Mouse (Mus musculus) left cerebral cortex, postnatal 4 days (tissue): Measurements from ENCODE around the gene Ankdd1b. TPM values are rescaled to one million over a fixed set of nuclear protein-coding genes. Genes with fewer than 3 reads are reported as not detected.

ENCODE experiments used
- DNase-seq: peaks from one replicate; pipeline ENCODE4 v3.0.0-alpha.2; 2022
- intact Hi-C: fragments of 180-260 bp; cut with DNase I; formaldehyde crosslinking; loops from one replicate; pipeline ENCODE4 v1.15.1; 2025
- total RNA-seq, 2 experiments: library from RNA; stranded (reverse); gene quantifications; 2 replicates each; pipeline ENCODE4 v1.2.3; 2021

The Ankdd1b gene
- total RNA-seq: not detected

DNA sequence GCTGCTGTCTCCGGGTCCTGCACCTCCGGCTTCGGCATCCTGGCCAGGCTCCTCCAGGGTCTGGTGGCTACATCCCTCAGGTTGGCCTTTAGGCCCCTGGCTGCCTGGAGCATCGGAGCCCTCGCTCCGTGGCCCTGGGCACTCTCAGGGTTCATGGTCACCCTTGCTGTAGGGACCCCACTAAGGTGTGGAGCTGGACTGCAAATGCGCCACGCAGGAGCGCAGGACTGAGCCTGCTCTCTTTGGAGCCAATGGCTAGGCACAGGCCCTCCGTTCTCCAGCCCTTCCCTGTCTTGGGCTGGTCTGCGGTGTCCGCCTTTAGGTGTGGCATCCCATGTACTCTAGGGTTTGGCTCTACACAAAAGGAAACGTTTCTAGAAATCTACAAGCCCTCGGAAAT is at the start of gene Ankdd1b:
Ankdd1b (minus strand) TSS at position 242 of the 400 bp plus-strand sequence.
- no peak for DNase-seq
- intact Hi-C loops: no loop called here

DNA sequence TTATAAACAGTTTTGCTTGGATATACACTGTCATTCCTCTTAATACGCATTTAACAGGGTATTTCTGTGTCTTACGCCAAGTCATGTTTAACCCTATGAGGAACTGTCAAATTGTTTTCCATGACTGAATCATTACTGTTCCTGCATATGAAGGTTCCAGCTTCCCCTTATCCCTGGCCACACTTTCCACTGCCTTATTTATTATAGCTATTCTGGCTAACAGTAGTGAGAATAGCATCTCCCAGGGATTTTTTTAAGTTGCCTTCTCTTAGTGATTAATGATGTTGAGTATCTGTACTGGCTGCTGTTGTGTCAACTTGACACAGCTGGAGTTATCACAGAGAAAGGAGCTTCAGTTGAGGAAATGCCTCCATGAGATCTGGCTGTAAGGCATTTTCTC is 46.3 kb upstream of the Ankdd1b start:
- intact Hi-C loops: no loop called here

DNA sequence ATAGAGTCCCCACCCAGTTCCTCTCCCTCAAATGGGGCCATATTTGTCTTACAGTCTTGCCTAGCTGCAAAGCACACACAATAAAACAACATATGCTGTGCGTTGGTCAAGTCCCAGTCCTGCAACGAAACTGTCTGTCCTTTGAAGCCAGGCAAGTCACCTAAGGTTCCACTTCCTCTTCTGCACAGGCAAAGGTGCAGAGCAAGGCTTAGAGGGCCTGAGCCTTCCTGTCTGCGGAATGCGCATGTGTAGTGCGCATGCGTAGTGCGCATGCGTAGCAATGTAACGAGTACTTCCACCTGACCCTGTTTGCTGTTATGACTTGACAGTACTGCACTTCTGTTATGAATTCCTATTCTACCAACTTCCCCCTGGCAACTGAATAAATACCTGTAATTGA is 45.3 kb upstream of the Ankdd1b start:
- DNase-seq: no peak
- intact Hi-C loops: no loop called here

More for the DNA sequence above, 46.3 kb upstream of the Ankdd1b start:
- DNase-seq: no peak

- intact Hi-C loops: no loop called here
- DNase-seq: no peak
Observed at GRCm38 (mm10) chr13:96514154-96514942, 43.4 kb upstream of the Ankdd1b start.

DNA sequence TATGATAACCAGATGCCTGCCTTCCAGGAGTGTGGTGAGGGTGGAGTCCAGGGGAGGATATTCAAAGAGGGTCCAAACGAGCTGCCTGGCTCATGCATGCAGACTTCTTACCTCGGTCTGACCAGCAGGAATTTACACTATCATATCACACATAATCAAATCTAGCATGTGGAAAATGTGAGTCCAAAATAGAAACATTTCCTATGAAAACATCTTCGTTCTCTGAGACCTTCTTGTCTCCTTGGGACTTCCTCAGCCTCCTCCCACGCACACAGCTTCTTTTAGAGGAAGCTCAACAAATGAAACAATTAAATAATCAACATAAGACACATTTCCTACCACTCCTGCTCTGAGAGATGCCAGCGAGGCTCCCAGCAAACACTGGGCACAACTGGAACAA is 40.9 kb upstream of the Ankdd1b start:
- intact Hi-C loops: no loop called here
- DNase-seq: no peak

GRCm38 (mm10) chr13:96511262-96511661 is 40.3 kb upstream of the Ankdd1b start:
- intact Hi-C loops: no loop called here
- no peak for DNase-seq

GRCm38 (mm10) chr13:96510635-96511034 is 39.6 kb upstream of the Ankdd1b start:
- intact Hi-C loops: no loop called here
- DNase-seq: no peak

GRCm38 (mm10) chr13:96507541-96507940 is 36.5 kb upstream of the Ankdd1b start:
- intact Hi-C loops: no loop called here
- DNase-seq: no peak

DNA sequence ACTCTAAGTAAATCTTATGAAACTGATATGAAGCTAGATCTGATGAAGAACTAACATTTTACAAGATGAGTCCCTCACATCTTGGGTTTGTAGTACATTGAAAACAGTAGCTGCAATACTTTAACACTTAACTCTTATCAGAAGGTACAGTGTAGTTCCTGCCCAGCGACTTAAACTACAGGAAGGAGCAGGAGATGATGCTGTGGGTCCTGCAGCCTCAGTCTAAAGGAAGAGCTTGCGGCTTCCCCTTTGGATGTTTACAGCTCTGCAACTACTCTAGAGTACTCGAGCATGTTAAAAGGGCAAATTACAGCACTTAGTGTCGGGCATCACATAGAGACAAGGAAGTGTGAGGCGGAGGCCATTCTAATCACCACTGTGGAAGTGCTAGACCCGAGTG is 35.3 kb upstream of the Ankdd1b start:
- no peak for DNase-seq
- intact Hi-C loops: no loop called here

- DNase-seq: no peak
- intact Hi-C loops: no loop called here
Observed at GRCm38 (mm10) chr13:96505661-96506060, 34.7 kb upstream of the Ankdd1b start.

DNA sequence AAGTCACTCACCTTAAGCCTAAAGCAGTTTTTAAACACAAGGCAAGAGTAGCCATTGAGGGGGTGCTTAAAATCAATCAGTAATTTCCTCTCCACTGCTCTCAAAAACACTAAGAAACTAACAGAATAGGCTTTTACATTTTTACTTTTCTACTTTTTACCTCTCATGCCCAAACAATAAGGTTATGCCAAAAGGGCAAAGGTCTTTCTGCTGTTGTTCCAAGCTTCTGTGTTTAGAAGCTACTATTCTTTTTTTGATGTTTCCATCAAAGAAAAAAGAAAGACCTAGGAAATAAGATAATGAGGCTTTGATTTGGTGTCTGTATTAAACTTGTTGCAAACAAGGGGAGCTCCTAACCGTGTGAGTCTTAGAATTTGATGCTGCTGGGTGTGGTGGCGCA is 28.9 kb upstream of the Ankdd1b start:
- no peak for DNase-seq
- intact Hi-C loops: no loop called here

DNA sequence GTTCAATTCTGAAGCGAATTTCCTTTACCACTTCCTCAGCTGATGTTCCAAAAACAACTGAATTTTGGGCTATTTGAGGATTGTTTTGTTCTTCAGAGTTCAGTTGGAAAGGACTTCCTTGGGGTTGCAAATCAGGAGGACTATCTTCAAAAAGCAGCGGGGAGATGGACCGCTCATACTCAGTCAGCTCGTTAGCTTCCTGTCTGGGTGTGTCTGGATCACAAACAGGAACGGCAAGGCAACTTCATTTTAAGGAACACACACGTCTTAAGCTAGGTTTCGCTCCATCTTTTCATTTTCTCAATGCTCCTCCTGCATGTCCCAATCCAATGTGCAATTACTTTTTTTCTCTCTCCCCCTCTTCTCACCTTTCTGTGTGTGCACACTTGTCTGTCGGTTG is 25.6 kb upstream of the Ankdd1b start:
- intact Hi-C loops: no loop called here
- no peak for DNase-seq

DNA sequence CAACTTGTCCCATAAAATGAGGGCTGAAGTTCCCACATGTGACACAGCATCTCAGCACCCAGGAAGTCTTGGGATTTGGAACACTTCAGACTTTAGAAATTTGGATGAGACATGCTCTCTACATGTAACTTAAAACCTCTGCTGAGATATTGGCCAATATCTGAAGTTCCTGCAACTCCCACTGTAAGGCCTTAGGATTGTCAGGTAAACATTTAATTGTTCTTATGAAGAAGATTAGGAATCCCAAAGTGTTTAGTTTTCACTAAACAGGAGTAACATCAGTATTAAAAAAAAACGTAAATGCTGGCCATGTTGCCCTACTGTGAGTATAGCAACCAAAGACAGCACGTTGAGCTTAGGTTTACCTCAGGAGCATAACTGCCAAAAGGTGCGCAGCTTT is 19.4 kb upstream of the Ankdd1b start, which contains the start of gene Gm17622:
Gm17622 (plus strand) TSS at position 301 of the 400 bp plus-strand sequence.
- intact Hi-C loops: no loop called here
- DNase-seq: no peak

DNA sequence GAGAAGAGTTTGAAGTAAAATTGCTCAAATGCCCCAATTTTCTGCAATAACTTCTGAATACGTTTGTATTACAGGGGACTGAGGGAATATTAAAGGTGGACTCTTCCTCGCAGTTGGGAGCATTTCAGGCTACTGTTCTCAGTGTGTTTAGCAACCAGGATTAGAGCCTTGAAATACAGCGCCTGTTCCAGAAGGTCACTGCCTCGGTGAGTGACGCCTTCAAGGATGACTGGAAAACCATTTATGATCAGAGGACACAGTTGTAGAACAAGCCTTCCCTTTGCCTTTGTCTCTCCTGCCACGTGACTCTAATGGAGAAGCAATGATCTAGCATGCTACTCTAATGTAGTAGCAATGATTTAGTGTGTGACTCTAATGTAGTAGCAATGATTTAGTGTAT is 17.0 kb upstream of the Ankdd1b start:
- no peak for DNase-seq
- intact Hi-C loops: no loop called here

- intact Hi-C loops: no loop called here
- no peak for DNase-seq
Observed at GRCm38 (mm10) chr13:96487230-96487629, 16.2 kb upstream of the Ankdd1b start.

DNA sequence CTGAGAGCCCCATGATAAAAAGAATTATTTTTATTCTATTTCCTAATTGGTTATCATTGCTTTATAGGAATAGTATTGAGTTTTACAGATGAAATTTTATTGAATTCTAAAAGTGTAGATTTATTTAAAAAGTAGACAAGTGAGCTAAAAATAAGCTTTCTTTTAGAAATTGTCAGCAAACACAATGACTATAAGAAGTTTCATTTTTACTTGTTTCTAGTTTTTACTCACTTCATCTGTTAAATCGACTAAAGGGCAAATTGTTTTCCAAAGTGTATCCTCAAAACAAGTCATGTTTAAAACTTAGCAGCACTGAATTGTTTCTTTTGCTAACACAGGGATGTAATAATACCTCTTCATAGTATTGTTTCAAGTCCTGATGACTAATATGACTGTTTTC is 8.0 kb upstream of the Ankdd1b start:
- no peak for DNase-seq
- intact Hi-C loops: no loop called here

DNA sequence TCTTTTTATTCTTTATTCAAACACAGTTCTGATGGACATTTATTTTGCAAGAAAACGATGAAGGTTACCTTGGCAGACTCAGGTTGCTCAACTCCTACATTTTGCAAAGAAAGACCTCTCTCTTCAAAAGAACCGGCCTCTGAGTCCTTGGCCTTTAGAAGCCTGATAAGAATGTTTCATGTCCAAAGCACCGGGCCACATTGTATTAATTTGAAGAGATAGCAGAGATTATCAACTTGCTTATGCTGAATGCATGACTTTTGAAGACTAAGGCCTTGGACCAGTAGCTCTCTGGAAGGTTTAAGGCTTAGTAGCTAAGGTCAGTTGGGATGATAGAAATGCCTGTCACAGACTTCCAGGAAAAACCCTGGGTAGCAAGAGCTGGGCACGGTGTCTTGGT is 6.2 kb upstream of the Ankdd1b start:
- no peak for DNase-seq
- intact Hi-C loops: no loop called here

- DNase-seq: no peak
- intact Hi-C loops: no loop called here
Observed at GRCm38 (mm10) chr13:96470556-96470955, 442 bp downstream of the Ankdd1b start.

DNA sequence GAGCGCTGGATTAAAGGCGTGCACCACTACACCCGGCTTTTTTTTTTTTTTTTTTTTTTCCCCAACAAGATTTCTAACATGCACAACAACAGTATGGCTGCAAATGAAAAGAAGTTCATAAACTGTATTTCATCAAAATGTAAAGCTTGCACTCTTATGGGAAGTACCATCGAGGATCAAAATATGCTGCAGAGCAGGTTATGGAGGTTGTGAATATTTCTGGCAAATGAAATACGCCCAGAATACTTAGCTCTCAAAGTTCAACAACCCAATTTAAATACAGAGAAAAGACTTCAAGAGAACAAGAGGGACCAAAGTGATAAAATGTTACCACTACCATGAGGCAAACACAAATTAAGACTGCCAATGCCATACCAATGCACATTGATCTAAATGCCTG is 2.3 kb downstream of the Ankdd1b start:
- intact Hi-C loops: no loop called here
- no peak for DNase-seq

GRCm38 (mm10) chr13:96465315-96465714 is 5.7 kb downstream of the Ankdd1b start:
- DNase-seq: no peak
- intact Hi-C loops: no loop called here

DNA sequence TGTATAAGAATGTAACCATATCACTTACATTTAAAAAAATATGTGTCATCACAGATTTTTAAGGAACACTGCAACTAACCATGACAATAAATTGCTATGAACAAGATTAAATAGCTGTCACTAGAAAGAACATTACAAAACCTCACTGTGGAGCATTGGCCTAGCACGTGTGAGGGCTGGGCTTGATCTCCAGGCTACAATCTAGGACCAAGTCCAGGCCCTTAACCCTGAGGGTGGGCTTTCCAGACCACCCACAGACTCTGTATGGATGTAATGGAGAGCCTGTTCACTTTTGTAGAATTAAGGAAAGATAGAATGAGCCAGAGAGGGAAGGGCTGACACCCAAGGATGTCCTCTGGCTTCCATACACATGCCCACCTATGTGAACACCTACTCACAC is 8.4 kb downstream of the Ankdd1b start:
- DNase-seq: no peak
- intact Hi-C loops: no loop called here

GRCm38 (mm10) chr13:96458606-96459005 is 12.4 kb downstream of the Ankdd1b start:
- DNase-seq: no peak
- intact Hi-C loops: no loop called here

DNA sequence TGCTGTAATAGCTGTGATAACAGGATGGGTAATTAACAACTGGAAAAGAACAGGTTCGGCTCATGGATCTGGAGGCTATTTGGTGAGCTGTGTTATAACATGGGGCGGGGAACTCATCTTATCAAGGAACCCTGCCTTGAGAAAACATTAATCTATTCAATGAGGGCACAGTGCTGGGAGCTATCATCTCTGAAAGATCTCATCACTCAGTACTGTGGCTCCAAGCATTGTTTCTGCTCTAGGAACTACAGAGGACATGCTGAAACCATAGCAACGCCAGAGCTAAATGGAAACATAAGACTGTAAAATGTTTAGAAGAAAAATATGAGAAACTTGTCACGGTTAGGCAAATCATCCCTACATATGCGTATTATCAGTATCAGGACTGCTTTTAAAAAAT is 13.0 kb downstream of the Ankdd1b start:
- intact Hi-C loops: no loop called here
- DNase-seq: no peak
